Mouse (Mus musculus): ENCODE measurements around the gene Slf2.

- TF ChIP-seq CTCF (IDR thresholded peaks at IDR 0.05; ENCODE audit: borderline replicate concordance, control insufficient read depth, extremely low read depth, insufficient read depth, low read length, poor library complexity) (no peak), POLR2A (IDR thresholded peaks at IDR 0.05; ENCODE audit: control insufficient read depth, extremely low read depth, insufficient read depth, low read length, poor library complexity) (no peak)
Observed at GRCm38 (mm10) chr19:44921466-44922139, 9.3 kb upstream of the Slf2 start.

Data from thymus, adult 2 months (tissue).